Mouse (Mus musculus) adrenal gland, adult 8-10 months (tissue): ENCODE results near the gene Ranbp3l. TPM values are rescaled to one million over a fixed set of nuclear protein-coding genes. Genes with fewer than 3 reads are reported as not detected.
"Not testable (repeated sequence)": the region's sequence is repeated elsewhere in the genome, so short reads cannot be mapped to it uniquely, and the experiment has no call there.

Source experiments
- DNase-seq: peaks from one replicate; pipeline ENCODE4 v3.0.0; 2022
- total RNA-seq, 4 experiments: library from RNA; stranded (reverse); gene quantifications; 2 replicates each; pipeline ENCODE4 v1.2.4; 2022

Gene Ranbp3l
- total RNA-seq, result not detected

GRCm38 (mm10) chr15:8967573-8968228 is at the start of gene Ranbp3l:
Gene Ranbp3l, plus strand, starts transcription at chr15:8967949.
- no peak for DNase-seq

DNA sequence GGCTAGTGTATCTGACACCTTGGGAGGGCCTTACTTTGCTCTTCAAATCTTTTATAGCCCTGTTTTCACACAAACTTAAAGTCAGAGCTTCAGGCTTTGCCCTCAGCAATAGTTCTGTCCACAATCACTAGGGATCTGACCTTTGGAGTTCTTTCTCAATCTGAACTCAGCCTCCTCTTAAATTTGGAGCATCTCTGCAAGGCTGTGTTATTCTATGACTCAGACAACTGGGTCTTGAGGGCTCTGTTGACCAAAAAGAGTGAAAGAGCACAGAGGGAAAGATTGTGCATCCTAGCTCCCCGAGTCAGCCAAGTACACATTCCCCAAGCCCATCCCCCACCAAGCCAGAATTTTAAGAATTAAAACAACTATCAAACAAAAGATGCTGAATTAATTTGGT is 37.7 kb upstream of the Ranbp3l start:
- no peak for DNase-seq

DNA sequence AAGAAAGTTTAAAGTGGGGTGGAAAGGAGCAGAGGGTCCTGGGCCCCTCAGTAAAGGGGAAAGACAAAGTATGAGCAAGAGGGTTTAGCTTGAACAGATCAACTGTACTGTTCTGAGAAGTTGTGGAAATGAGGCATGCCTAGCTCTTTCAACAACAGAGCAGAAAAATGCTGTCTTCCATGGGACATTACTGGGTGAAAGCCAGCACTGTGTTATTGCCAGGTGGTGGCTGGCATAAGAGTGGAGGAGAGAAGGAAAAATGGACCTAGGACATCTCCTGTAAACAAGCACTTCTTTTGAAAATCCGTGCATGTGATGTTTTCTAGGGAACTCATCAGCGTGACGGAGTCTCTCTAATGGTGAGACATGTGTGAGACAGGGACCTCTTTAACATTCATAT is 30.8 kb upstream of the Ranbp3l start:
- DNase-seq, result no peak

GRCm38 (mm10) chr15:8940861-8941260 is 26.9 kb upstream of the Ranbp3l start:
- no peak for DNase-seq

- no peak for DNase-seq
These were observed 16.9 kb upstream of the Ranbp3l start for GRCm38 (mm10) chr15:8950856-8951255.

DNA sequence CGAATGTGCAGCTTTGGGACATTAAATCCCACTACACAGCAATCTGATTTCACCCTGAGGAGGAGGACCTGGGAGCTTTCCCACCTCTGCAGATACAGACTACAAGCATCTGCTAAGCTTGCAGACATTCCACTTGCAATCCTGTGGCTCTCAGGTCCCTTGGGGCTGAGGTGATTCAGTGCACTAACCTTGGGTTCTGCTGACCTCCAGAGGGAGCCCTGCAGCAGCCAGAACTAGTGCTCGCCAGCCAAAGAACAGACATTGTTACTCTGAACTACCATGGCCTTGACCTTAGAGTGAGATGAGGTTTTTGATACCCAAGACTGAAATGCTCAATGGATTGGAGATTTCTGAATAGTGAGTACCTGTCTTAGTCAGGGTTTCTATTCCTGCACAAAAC is 4.4 kb upstream of the Ranbp3l start:
- peak; percentile 21 for DNase-seq

DNA sequence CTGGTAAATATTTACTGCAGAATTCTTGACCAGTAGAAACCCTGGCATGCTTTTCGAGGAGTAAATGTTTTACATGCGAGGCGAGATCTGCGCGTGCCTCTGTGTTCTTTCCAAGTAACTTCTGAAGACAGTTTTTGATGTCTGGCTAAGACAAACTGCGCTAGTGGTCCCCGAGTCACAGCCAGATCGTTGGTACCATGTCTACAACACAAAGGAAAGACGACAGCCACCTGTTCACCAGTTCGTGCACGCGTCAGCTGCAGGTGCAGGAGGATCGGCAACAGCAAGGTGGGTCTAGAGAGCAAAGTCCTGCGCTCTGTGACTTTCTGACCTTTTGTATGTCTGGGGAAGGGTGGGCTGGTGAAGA is 463 bp downstream of the Ranbp3l start:
- no peak for DNase-seq

DNA sequence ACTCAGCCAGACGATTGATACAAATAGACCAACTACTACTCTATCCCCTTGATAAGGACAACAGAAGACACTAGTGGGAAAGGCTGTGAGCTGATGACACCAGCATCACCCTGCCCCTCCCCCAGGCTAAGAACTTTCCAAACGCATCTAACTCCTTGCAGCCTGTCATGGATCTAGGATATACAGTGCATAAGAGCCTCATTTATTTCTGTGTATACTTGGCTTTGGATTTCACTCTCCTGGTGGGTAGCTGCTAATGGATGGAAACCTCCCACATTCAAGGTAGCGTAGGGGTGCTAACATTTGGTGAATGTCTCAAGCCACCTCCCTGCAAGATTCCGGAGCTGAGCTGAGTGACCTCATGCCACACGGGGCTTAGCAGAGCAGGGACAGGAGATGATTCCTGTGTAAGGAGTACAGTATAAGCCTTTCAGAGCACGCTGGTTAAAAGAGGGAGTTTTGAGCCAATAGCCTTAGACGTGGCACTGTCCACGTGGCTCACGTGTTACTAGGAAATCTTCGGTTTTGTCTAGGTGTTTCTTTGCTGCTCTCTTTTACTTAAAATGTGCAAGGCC is 1.4 kb downstream of the Ranbp3l start:
- DNase-seq, result no peak

DNA sequence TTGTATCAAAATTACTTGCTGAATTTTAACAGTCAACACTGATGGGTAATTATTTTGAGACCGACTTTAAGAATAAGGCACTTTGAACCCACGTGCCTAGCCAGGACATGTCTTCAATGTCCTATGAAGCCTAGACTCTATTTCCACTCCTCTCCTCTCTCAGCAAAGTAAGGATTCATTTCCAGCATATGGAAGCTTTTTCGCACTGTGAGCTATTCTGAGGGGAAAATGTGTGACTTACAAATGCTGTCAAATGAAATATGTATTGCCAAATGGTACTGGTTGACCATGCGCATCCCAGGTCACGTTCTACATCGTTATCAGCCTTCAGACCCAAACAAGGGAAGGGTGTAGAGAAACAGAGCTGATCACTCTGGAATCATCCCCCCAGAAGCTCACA is 23.5 kb downstream of the Ranbp3l start:
- DNase-seq, result no peak

DNA sequence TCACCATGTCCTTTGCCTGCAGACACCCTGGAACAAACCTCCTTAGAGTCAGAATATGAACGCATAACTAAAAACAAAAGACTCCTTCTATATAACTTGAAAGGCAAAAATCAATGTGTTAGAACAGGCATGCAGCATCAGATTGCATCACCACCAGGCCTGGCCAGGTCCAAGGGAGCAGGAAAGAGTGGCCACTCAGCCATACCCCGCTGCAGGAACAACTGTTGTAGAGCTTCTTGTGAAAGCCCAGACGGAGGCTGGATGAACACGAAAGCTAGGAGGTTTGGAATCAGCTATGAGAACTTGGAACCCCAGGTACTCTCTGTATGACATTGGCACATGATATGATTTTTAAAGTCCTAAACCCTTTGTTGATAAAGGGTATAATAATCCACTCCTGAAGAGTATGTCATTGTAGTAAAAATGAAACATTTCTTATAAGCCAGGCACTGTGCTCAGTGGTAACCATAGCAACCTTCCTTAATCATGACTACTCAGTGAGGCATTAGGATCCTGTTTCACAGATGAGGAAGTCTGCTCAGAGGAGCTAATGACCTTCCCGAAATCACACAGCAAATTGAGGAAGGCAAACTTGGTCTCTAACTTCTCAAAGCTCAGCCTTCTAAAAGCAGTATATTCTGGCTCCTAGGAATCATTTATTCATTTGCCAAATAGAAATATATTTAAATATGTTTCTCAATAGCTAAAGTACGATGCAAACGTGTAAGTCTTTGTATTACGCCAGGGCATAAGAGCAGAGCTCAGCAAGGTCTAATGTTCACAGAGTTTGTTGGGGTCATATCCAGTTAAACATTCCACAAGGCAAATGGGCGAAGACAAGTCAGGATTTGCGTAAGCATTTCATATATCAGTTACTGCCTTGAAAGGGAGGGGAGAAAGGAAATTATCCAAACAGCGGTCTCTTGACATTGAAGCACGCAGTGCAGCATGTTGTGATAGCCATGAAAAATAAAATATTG is 24.4 kb downstream of the Ranbp3l start:
- no peak for DNase-seq

GRCm38 (mm10) chr15:8994608-8995277 is 27.0 kb downstream of the Ranbp3l start:
- DNase-seq, result peak; percentile 12

DNA sequence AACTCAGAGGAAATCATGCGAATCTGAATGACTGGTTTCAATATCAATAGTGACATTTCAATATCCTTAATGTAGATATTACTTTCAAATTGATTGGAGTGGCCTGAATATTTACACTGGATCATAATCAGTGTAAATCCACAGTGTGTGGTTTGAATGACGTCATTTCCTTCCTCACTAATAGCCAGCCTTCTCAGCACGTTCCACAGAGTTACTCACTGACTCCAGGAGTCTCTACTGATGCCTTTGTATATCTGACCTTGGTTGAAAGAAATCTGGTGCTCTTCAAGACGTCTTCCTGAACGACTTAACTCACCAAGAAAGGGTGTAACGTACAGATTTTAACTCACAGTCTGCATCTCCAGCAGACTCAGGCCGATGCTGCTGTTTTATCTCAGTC is 27.7 kb downstream of the Ranbp3l start:
- DNase-seq, result no peak

GRCm38 (mm10) chr15:9002762-9003161 is 35.0 kb downstream of the Ranbp3l start:
- DNase-seq, result no peak

DNA sequence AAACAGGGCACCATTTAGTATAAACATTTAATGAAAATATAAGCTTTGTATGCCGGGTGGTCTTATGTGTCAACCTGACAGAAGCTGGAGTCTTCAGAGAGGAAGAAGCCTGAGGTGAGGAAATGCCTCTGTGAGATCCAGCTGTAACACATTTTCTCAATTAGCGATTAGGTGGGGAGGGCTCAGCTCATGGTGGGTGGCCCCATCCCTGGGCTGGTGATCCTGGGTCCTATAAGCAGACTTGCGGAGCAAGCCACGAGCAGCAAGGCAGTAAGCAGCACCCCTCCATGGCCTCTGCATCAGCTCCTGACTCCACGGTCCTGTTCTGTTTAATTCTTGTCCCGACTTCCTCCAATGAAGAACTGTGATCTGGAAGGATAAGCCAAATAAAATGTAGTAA is 41.4 kb downstream of the Ranbp3l start:
- DNase-seq, result no peak

- DNase-seq, result no peak
These were observed 46.8 kb downstream of the Ranbp3l start for GRCm38 (mm10) chr15:9014541-9014940.

- DNase-seq, result not testable (repeated sequence)
These were observed 47.7 kb downstream of the Ranbp3l start for GRCm38 (mm10) chr15:9015496-9015895.

- no peak for DNase-seq
These were observed 88.0 kb downstream of the Ranbp3l start for GRCm38 (mm10) chr15:9055704-9056103.

DNA sequence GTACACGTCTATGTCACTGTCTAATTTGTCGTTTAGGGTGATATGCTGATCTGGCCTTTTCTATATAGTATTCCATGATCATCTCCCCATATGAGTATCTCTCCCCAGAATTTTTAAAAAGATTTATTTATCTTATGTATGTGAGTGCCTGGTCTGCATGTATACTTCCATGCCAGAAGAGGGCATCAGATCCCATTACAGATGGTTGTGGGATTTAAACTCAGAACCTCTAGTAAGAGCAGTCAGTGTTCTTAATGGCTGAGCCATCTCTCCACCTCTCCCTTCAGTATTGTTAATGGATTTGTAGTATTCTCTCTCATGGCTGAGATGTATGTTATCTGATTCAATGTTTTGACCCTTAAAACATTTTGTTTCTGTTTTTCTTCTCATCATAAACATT is 92.1 kb downstream of the Ranbp3l start:
- DNase-seq, result no peak

DNA sequence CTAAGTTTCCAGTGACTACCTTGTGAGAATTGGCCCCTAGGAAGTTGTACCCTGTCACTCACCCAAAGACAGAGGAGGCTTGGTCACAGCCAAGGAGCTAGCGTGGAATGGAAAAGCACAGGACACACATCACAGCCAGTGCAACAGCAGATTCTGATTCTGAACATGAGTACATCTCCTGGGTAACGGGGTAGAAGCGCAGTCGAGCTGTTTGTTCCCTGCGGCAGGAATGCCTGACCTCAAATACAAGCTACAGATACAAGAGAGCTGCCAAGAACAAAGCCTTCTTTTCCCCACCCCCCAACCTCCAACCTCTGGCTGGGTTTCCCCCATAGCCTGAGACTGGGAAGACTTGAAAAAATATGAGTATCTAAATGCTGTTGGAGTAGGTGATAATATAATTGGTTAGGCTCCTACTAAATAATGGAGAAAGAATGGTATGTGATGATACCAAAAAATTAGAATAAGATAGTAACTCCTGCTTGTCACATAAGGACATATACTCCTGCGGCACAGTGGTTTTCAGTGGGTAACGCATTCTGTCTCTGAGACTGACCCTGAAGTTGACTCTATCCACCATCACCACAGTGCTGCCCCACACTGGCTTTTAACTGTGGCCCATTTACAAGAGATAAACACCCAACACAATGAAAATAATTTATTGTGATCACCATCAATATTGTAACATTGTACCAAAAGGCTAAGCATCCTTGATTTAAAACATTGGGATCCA is 93.6 kb downstream of the Ranbp3l start:
- DNase-seq, result no peak

DNA sequence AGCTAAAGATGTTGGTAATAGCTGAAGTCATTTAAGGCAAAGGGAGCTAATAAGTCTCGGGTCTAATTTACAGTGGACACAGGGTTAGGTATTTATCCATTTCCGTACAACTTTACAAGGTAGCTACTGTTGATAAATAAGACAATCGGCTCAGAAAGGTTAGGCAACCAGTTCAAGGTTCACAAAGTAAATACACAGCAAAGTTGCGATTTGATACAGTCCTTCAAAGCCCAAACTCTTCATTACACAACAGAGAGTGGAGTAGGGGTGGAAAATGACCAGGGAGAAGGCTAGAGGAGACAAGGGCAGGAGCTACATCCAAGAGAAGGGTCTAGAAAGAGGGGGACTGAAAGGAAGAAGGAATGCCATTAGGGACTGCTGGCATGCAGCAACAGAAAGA is 101.1 kb downstream of the Ranbp3l start:
- no peak for DNase-seq

GRCm38 (mm10) chr15:9070353-9070752 is 102.6 kb downstream of the Ranbp3l start:
- no peak for DNase-seq

DNA sequence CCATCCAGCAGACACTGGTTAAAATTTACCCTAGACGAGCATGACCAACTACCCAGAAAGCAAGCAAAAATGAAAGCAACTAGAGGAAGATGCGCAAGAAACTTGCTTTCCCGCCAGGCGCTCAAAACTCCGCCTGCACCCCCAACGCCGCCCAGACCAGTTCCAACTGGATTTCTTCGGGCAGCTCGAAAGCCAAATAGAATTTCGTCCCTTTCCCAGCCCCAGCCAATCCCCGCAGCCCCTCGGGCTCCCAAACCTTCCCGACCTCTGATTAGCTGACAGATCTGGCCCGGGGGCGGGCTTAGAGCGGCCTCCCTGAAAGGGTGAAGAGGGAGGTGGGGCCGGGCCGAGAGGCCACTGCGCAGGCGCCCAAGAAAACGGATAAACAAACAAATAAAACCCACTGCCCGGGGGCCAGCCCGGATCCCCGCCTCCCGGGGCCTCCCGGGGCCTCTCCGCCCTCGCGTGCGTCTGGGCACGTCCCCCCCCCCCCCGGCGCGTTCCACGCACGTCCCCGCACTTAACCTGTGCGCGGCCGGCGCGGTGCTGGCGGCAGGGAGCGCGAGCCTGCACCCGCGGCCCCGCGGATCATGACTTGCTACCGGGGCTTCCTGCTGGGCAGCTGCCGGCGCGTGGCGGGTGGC is 103.3 kb downstream of the Ranbp3l start, which contains the start of gene Nadk2:
TSS of gene Nadk2 (plus strand) at position 349 of the 644 bp plus-strand sequence.
- DNase-seq, result peak; percentile 100
